Mouse (Mus musculus) Patski (cell line): Measurements from ENCODE around the gene Rsg1. TPM values are rescaled to one million over a fixed set of nuclear protein-coding genes. Genes with fewer than 3 reads are reported as not detected.

Experiments
- ATAC-seq: fragments of 100-300 bp; one replicate; pipeline ENCODE4 v1.8.0; 2021
- CTCF ChIA-PET: fragments of 350-600 bp; sonication (Branson Sonifier 250); formaldehyde crosslinking; loops from one replicate; lab custom pipeline; 2022; ENCODE audit warnings: inconsistent platforms; lab: Charles Lee
- POLR2A ChIA-PET: fragments of 350-600 bp; sonication (Branson Sonifier 250); formaldehyde crosslinking; loops from one replicate; lab custom pipeline; 2022; ENCODE audit warnings: antibody characterized with exemption, inconsistent platforms; lab: Charles Lee
- DNase-seq: peaks from one replicate; pipeline ENCODE4 v3.0.0-alpha.2; 2011; ENCODE audit warnings: low read depth, low spot score
- H3K27me3 ChIP-seq: fragments of 371-371 bp; one replicate; pipeline ENCODE4 v1.5.1; 2021
- CTCF ChIP-seq: fragments of 100-300 bp; IDR thresholded peaks from one replicate; pipeline ENCODE4 v1.5.1; 2021
- in situ Hi-C: fragments of 300-500 bp; cut with MboI; formaldehyde crosslinking; loops from 3 replicates; pipeline ENCODE4 v1.11.1; 2018; ENCODE audit warnings: low pct_unique_long_range_greater_than_20kb, mixed read lengths
- polyA plus RNA-seq: library from polyadenylated mRNA; unstranded; gene quantifications from one replicate; pipeline ENCODE4 v1.2.3, GENCODE M21; 2021

Rsg1 gene
- 1.9 TPM for polyA plus RNA-seq

GRCm38 (mm10) chr4:141213770-141214336 is at the start of gene Rsg1:
Rsg1 (plus strand) TSS chr4:141213956.
- in situ Hi-C loops, result no loop called here
- no peaks in the 10 kb centered on the region for H3K27me3 ChIP-seq
- peak; percentile 62 for ATAC-seq
- CTCF ChIA-PET, result interaction anchor here (1.0 kb wide), 1 partner anchor 54 kb away, joined by 3 read pairs; no protein-coding TSS in a partner anchor
- TF ChIP-seq CTCF, result no peak
- POLR2A ChIA-PET, result no interaction called here
- DNase-seq, result peak; percentile 53

DNA sequence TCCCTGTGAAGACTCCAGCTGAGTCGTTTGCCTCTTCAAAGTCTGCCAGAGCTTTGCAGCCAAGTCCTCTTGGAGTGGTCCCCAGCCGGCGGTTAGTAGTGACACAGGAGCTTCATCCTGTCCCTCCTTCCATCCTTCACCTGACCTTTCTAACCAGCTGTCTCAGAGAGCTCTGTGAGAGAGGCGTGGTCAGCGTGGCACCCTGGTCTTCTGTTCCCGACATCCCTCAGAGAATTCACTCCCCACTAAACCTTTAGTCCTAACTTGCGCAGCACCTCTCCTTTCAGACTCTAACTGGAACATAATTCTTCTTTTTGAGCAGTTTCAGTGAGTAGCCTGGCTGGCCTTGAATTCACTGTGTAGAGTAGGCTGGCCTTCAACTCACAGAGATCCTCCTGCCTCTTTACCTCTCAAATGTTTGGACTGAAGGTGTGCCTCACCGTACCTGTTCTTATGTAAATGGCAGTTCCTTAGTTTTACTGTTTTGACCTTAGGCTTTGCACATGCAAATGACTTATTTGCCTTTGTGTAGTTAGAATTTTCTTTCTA is 47.9 kb upstream of the Rsg1 start:
- CTCF ChIA-PET, result interaction anchor here (2.3 kb wide), 1 partner anchor 15 kb away, joined by 6 read pairs; no protein-coding TSS in a partner anchor
- DNase-seq (no peak), ATAC-seq (no peak)
- TF ChIP-seq CTCF, result no peak
- H3K27me3 ChIP-seq, result no peaks in the 10 kb centered on the region
- in situ Hi-C loops, result no loop called here
- POLR2A ChIA-PET, result no interaction called here

GRCm38 (mm10) chr4:141167156-141167555 is 46.6 kb upstream of the Rsg1 start:
- peak; percentile 31 for TF ChIP-seq CTCF
- POLR2A ChIA-PET, result no interaction called here
- no peaks in the 10 kb centered on the region for H3K27me3 ChIP-seq
- DNase-seq (no peak), ATAC-seq (no peak)
- in situ Hi-C loops, result no loop called here
- CTCF ChIA-PET, result interaction anchor here (1.0 to 2.3 kb wide), 2 partner anchors 17 to 20 kb away, joined by 3 to 6 read pairs; no protein-coding TSS in a partner anchor

- POLR2A ChIA-PET, result no interaction called here
- no peak for TF ChIP-seq CTCF
- ATAC-seq (no peak), DNase-seq (no peak)
- in situ Hi-C loops, result no loop called here
- no peaks in the 10 kb centered on the region for H3K27me3 ChIP-seq
- CTCF ChIA-PET, result no interaction called here
These were observed 41.6 kb upstream of the Rsg1 start for GRCm38 (mm10) chr4:141172121-141172520.

GRCm38 (mm10) chr4:141175783-141176182 is 38.0 kb upstream of the Rsg1 start:
- no peak for TF ChIP-seq CTCF
- ChIA-PET CTCF (no interaction called here), POLR2A (no interaction called here)
- in situ Hi-C loops, result no loop called here
- H3K27me3 ChIP-seq, result no peaks in the 10 kb centered on the region
- no peak for DNase-seq
- ATAC-seq, result no peak

DNA sequence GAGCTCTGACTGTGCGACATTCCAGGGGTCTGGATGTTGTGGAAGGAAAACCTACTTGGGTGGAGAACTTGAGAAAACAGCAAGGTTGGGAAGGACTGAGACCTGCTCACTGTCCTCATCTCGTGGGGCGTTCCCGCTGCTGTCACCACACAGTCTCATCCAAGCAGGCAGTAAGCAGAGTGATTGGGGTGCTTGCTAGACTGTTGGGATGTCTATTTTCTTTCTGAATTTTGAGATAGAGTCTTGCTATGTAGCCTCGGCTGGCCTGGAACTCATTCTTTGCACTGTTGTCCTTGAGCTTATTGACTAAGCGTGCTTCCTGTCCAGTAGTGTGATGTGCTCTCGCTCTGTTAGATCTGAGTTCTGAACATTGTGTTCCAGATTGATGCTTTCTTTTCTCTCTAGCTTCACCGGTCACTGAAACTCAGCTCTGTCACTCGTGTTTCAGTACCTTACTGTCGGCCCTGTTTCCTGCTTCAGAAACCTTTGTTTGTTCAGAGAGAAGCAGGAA is 37.4 kb upstream of the Rsg1 start:
- no peak for TF ChIP-seq CTCF
- ATAC-seq (no peak), DNase-seq (no peak)
- in situ Hi-C loops, result no loop called here
- ChIA-PET CTCF (no interaction called here), POLR2A (no interaction called here)
- no peaks in the 10 kb centered on the region for H3K27me3 ChIP-seq

GRCm38 (mm10) chr4:141178500-141178899 is 35.3 kb upstream of the Rsg1 start:
- DNase-seq, result peak; percentile 50
- TF ChIP-seq CTCF, result no peak
- in situ Hi-C loops, result no loop called here
- H3K27me3 ChIP-seq, result no peaks in the 10 kb centered on the region
- ATAC-seq, result no peak
- CTCF ChIA-PET, result no interaction called here
- POLR2A ChIA-PET, result interaction anchor here (0.8 kb wide), 1 partner anchor 8 kb away, joined by 3 read pairs; no protein-coding TSS in a partner anchor

GRCm38 (mm10) chr4:141180831-141181230 is 32.9 kb upstream of the Rsg1 start:
- no peaks in the 10 kb centered on the region for H3K27me3 ChIP-seq
- ATAC-seq, result no peak
- ChIA-PET POLR2A (no interaction called here), CTCF (interaction anchor here (1.2 kb wide), 1 partner anchor 24 kb away, joined by 5 read pairs; no protein-coding TSS in a partner anchor)
- DNase-seq, result no peak
- in situ Hi-C loops, result no loop called here
- no peak for TF ChIP-seq CTCF

DNA sequence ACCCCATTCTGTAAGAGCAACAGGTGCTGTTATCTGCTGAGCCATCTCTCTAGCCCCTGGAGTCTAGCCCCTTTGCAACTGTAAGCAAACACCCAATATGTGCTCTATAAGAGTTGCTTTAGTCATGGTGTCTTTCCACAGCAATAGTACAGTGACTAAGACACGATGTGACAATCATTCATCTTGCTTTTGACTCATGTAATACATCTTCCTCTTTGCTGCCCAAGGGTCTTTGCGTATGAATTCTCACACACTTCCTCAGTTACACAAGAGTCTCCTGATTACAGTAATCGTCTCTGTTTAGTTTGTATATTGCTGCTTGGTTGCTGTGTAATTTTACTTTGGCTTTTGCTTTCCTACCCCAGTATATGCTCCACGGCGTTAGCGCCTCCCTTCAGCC is 31.8 kb upstream of the Rsg1 start:
- no peak for ATAC-seq
- no peak for TF ChIP-seq CTCF
- in situ Hi-C loops, result no loop called here
- DNase-seq, result no peak
- no peaks in the 10 kb centered on the region for H3K27me3 ChIP-seq
- POLR2A ChIA-PET, result no interaction called here
- CTCF ChIA-PET, result no interaction called here

- CTCF ChIA-PET, result no interaction called here
- no peak for ATAC-seq
- no peak for DNase-seq
- H3K27me3 ChIP-seq, result no peaks in the 10 kb centered on the region
- in situ Hi-C loops, result no loop called here
- POLR2A ChIA-PET, result no interaction called here
- no peak for TF ChIP-seq CTCF
These were observed 29.8 kb upstream of the Rsg1 start for GRCm38 (mm10) chr4:141183932-141184331.

GRCm38 (mm10) chr4:141184426-141184825 is 29.3 kb upstream of the Rsg1 start:
- ChIA-PET CTCF (no interaction called here), POLR2A (no interaction called here)
- ATAC-seq (no peak), DNase-seq (no peak)
- no peaks in the 10 kb centered on the region for H3K27me3 ChIP-seq
- no peak for TF ChIP-seq CTCF
- in situ Hi-C loops, result no loop called here
